Mouse (Mus musculus): ENCODE data around the gene Spint2.

The Spint2 gene

GRCm38 (mm10) chr7:29281201-29282073 is at the start of gene Spint2:
TSS of gene Spint2 (minus strand) at chr7:29281912.
- WGBS, result under 1% methylated on average over 80 of the region's 80 CpGs

GRCm38 (mm10) chr7:29328984-29329383 is 47.3 kb upstream of the Spint2 start:
- WGBS, result 73% methylated on average over 16 of the region's 16 CpGs

GRCm38 (mm10) chr7:29327087-29327486 is 45.4 kb upstream of the Spint2 start:
- WGBS, result 47% methylated on average over 6 of the region's 6 CpGs

GRCm38 (mm10) chr7:29319337-29320307 is 37.9 kb upstream of the Spint2 start:
- 28% methylated on average over 19 of the region's 19 CpGs for WGBS

- WGBS, result 6% methylated on average over 18 of the region's 18 CpGs
Measured at GRCm38 (mm10) chr7:29318115-29318911, 36.6 kb upstream of the Spint2 start.

GRCm38 (mm10) chr7:29317558-29317957 is 35.8 kb upstream of the Spint2 start:
- 3% methylated on average over 2 of the region's 2 CpGs for WGBS

DNA sequence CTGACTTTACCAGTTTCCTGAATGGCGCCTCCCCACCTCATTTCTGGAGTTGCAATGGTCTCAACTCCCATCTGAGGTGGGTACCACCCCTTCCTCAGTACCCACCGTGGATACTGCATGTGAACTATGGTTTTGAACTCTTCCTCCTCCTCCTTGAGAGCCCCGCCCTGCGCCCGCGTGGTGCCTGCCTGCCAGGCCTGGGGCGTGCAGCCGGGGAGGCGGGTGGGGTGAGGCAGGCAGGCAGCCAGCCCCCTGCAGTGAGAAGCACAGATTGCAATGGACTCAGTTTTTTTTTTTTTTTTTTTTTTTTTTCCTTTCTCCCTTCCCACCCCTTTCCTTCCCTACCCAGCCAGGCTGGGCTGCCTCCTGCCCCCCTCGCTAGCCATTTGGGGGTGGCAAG is 35.3 kb upstream of the Spint2 start:
- WGBS, result 7% methylated on average over 10 of the region's 10 CpGs

GRCm38 (mm10) chr7:29316137-29316734 is 34.5 kb upstream of the Spint2 start:
- 34% methylated on average over 17 of the region's 17 CpGs for WGBS

- WGBS, result 36% methylated on average over 13 of the region's 13 CpGs
Measured at GRCm38 (mm10) chr7:29314844-29315628, 33.3 kb upstream of the Spint2 start.

DNA sequence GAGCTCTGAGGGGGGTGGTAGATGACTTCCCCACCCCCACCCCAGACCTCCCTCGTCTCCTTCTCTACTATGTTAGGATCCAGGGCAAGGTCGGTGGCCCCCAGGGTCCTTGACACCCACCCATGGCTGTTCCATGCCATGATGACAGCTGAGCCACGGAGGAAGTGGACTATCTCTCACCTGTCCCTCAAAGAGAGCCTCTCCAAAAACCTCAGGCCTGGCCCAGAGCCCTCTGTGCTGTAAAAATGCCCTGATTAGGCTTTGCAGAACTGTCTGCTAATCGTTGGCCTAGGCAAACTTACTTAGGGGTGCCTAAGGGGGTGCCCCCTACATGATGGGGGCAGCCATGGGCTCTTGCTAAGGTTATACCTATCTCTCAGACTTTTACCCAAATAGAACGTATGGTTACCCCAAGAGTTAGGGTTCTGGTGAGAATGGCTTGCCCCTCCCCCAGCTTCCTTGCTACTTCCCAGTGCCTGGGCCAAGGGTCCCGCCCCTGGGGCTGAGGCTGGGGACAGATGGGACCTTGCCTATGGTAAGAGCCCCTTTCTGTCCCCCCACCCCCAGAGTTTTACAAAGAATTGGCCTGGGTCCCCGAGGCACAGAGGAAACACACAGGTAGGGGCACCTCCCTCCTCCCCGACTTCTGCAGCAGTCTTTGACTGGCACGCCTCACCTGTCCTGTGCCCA is 32.0 kb upstream of the Spint2 start:
- WGBS, result 44% methylated on average over 9 of the region's 9 CpGs

DNA sequence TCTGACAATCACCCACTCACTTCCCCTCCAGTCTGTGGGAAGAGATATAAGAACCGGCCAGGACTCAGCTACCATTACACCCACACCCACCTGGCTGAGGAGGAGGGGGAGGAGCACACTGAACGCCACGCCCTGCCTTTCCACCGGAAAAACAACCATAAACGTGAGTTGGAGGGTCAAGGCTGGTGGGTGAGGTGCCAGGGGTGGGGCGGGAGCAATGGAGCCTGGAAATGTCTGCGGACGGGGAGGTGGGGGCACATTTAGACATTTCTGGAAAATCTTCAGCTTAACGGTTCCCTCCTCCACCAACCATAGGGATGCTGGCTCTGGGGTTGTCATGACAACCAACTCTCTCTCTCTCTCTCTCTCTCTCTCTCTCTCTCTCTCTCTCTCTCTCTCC is 31.3 kb upstream of the Spint2 start:
- WGBS, result 27% methylated on average over 9 of the region's 9 CpGs

DNA sequence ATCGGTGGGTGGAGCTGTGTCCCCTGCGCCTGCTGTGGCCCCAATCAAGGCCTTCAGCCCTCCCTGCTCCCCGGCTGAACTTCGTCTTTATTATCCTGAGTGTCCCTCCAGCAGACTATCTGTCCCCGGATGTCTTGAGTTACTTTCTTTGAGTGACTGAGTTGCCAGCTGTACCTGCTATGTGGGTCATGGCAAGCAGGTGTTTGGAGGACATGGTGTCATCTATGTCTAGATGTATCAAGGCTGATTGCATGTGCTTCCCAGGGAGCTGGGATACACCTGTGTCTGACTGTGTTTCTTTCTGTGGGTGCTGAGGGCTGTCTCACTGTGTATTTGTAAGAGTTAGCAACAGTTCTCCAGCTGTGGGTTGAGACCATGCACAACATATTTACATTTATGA is 28.0 kb upstream of the Spint2 start:
- WGBS, result 11% methylated on average over 5 of the region's 5 CpGs

GRCm38 (mm10) chr7:29309221-29309721 is 27.6 kb upstream of the Spint2 start:
- under 1% methylated on average over 36 of the region's 36 CpGs for WGBS

- WGBS, result under 1% methylated on average over 42 of the region's 42 CpGs
Measured at GRCm38 (mm10) chr7:29307350-29308104, 25.8 kb upstream of the Spint2 start.

- WGBS, result 17% methylated on average over 7 of the region's 7 CpGs
Measured at GRCm38 (mm10) chr7:29306619-29307018, 24.9 kb upstream of the Spint2 start.

- WGBS, result 45% methylated on average over 7 of the region's 7 CpGs
Measured at GRCm38 (mm10) chr7:29306108-29306507, 24.4 kb upstream of the Spint2 start.

GRCm38 (mm10) chr7:29305263-29305988 is 23.7 kb upstream of the Spint2 start:
- 27% methylated on average over 9 of the region's 9 CpGs for WGBS

Measured in cerebral cortex, adult 2 months (tissue).